Mouse (Mus musculus) cerebellum, adult 2 months (tissue): ENCODE data around the gene Cers4.

Experiments
- CTCF ChIP-seq: fragments of 200-500 bp; IDR thresholded peaks from 2 replicates; pipeline ENCODE4 v1.5.1; 2011; ENCODE audit warnings: low read depth, mild to moderate bottlenecking, control low read depth, low read length, moderate library complexity, borderline replicate concordance; ENCODE audit not compliant: insufficient read depth
- POLR2A ChIP-seq: fragments of 200-500 bp; IDR thresholded peaks from 2 replicates; pipeline ENCODE4 v1.6.1; 2011; ENCODE audit warnings: low read length, control low read depth, borderline replicate concordance; ENCODE audit not compliant: insufficient read depth

DNA sequence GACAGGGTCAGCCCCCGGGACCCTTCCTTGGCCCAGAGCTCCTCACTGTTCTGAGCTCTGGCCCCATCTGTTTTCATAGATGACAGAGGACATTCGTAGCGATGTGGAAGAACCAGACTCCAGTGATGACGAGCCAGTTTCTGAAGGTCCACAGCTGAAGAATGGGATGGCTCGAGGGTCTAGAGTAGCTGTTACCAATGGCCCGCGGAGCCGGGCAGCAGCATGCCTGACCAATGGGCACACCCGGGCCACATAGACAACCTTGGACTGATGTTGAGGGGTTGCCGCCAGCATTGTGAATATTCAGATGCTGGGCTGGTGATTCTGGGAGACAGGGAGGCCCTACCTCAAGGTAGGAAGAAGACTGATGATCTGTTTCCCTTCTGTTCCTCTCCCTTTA lies 30.7 kb downstream of the Cers4 start:
- TF ChIP-seq CTCF (no peak), POLR2A (no peak)
